Mouse (Mus musculus) liver, embryonic 15.5 days (tissue): Measurements from ENCODE around the gene Usp28. TPM values are rescaled to one million over a fixed set of nuclear protein-coding genes. Genes with fewer than 3 reads are reported as not detected.
A peak's percentile ranks its signal among the peaks of the same experiment; 100 is the strongest.

Experiments used
- ATAC-seq: fragments of 200-750 bp; cut with Nextera tagmentation; 2 replicates; pipeline ENCODE4 v1.8.0; 2017; ENCODE audit warnings: moderate number of reproducible peaks, mild to moderate bottlenecking, moderate library complexity; ENCODE audit not compliant: insufficient read depth
- H3K27ac ChIP-seq: fragments of 300-500 bp; sonication (generic); replicated peaks from 2 replicates; pipeline ENCODE4 v1.5.1; 2015; ENCODE audit warnings: mild to moderate bottlenecking, inconsistent platforms
- H3K27me3 ChIP-seq: fragments of 300-500 bp; sonication (generic); 2 replicates; pipeline ENCODE4 v1.6.1; 2015; ENCODE audit warnings: mild to moderate bottlenecking, inconsistent platforms
- H3K36me3 ChIP-seq: fragments of 300-500 bp; sonication (generic); replicated peaks from 2 replicates; pipeline ENCODE4 v1.6.1; 2015; ENCODE audit warnings: moderate library complexity, mild to moderate bottlenecking, inconsistent platforms
- H3K4me1 ChIP-seq: fragments of 300-500 bp; sonication (generic); replicated peaks from 2 replicates; pipeline ENCODE4 v1.6.1; 2015; ENCODE audit warnings: inconsistent platforms
- H3K4me2 ChIP-seq: fragments of 300-500 bp; sonication (generic); 2 replicates; pipeline ENCODE4 v1.6.1; 2015; ENCODE audit warnings: moderate library complexity, mild to moderate bottlenecking, inconsistent platforms
- H3K4me3 ChIP-seq: fragments of 300-500 bp; sonication (generic); replicated peaks from 2 replicates; pipeline ENCODE4 v1.5.1; 2015; ENCODE audit warnings: mild to moderate bottlenecking, inconsistent platforms
- H3K9ac ChIP-seq: fragments of 300-500 bp; sonication (generic); 2 replicates; pipeline ENCODE4 v1.6.1; 2015; ENCODE audit warnings: moderate library complexity, mild to moderate bottlenecking, inconsistent platforms
- H3K9me3 ChIP-seq: fragments of 300-500 bp; sonication (generic); replicated peaks from 2 replicates; pipeline ENCODE4 v1.6.1; 2016; ENCODE audit warnings: inconsistent platforms
- WGBS: fragments of 180-500 bp; shearing (Covaris S2); methylation state at CpG from one replicate; pipeline ENCODE4 v1.1.7; 2015; ENCODE audit warnings: mixed read lengths; ENCODE audit not compliant: insufficient replicate concordance; 5-methylcytosine and 5-hydroxymethylcytosine counted together
- polyA plus RNA-seq: library from polyadenylated mRNA; unstranded; fragments of >200 nt; fragmentation: Nextera tagmentation; extraction: Ambion mirVana; gene quantifications from 2 replicates; pipeline ENCODE4 v1.2.1, GENCODE M21; 2015

The Usp28 gene
- polyA plus RNA-seq, 1 experiment from 2014 or later, result 3.9 TPM

DNA sequence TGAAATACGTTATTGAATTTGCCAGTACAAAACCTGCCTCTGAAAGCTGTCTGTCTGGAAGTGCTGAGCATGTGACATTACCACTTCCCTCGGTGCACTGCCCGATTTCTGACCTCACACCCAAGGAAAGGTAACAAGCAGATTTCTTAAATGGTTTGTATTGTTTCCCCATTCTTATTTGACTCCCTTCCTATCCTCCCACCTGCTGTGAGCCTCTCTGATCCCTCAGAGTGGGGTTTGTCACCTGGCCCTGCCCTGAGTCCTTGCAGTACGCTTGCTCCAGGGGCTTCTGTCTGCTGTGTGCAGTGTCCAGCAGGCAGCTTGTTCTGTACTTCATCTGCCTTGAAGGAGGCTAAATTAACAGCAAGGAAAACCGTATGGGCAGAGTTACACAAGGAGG lies 38.8 kb downstream of the Usp28 start:
- Histone ChIP-seq H3K9ac (no peak overlapping the region), H3K27me3 (no peaks in the 10 kb centered on the region), H3K4me1 (no peaks in the 10 kb centered on the region), H3K36me3 (peaks cover 8% of the 10 kb centered on the region), H3K4me2 (no peak overlapping the region), H3K4me3 (no peak overlapping the region), H3K27ac (no peak overlapping the region), H3K9me3 (no peaks in the 10 kb centered on the region)
- WGBS, result 72% methylated on average over 5 of the region's 5 CpGs
- no peak for ATAC-seq

DNA sequence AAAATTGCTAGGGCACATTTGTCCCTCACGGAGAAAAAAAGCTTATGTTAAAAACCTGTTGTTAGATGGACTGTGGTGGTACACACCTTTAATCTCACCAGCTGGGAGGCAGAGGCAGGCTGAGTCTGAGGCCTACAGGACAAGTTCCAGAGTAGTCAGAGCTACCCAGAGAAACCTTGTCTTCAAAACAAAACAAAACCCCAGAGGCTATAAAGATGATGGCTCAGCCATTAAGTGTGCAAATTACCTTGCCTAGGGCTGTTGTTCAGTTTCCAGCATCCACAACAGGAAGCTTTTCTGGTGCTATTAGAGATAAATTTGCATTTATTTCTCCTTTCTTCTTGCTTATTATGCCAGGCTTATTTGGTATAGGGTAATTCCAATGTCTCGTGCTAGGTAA lies 39.4 kb downstream of the Usp28 start:
- H3K27me3 ChIP-seq, result no peaks in the 10 kb centered on the region
- WGBS, result 67% methylated on average over 2 of the region's 2 CpGs
- ATAC-seq, result no peak
- H3K27ac ChIP-seq, result no peak overlapping the region
- H3K4me1 ChIP-seq, result no peaks in the 10 kb centered on the region
- H3K36me3 ChIP-seq, result peaks cover 9% of the 10 kb centered on the region
- H3K9me3 ChIP-seq, result no peaks in the 10 kb centered on the region
- H3K9ac ChIP-seq, result no peak overlapping the region
- H3K4me3 ChIP-seq, result no peak overlapping the region
- no peak overlapping the region for H3K4me2 ChIP-seq

DNA sequence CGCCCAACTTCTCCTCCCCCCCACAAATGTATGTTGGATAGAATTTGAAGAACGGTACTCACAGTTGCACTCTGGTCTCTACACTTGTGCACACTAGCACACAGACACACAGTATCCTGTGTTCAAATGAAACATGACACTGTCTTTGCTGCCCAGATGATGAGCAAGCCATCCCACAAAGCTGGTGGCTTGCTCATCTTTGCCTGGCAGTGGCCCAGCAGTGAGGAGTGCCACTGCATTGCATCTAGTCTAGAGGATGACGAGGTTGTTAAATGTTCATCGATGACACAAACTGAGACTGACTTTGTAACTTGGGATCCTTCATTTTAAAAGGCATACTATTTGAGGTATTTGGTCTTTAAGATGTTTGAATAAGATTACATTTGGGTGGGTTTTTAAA lies 49.6 kb downstream of the Usp28 start:
- Histone ChIP-seq H3K27me3 (no peaks in the 10 kb centered on the region), H3K36me3 (peaks cover 25% of the 10 kb centered on the region), H3K27ac (no peak overlapping the region), H3K4me3 (no peak overlapping the region), H3K4me2 (no peak overlapping the region), H3K9ac (no peak overlapping the region), H3K4me1 (no peaks in the 10 kb centered on the region), H3K9me3 (no peaks in the 10 kb centered on the region)
- 72% methylated on average over 4 of the region's 4 CpGs for WGBS
- ATAC-seq, result no peak

DNA sequence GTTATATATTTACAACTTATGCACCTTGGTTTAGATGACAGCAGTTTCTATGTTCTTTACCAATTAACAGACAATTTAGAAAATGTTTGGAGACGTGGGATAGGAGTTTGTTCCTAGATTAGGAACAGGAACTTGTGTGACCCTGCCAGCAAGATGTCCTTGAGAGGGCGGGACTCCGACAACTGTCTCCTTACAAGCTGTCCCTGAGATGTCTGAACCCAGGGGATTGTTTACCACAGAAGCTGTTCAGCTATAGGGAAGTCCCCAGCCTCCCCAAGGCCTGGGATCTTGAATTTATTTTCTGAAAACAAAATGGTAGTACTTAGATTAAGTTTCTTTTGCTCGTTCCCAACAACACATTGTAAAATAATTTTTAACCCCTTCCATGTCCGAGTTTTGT lies 65.7 kb downstream of the Usp28 start:
- H3K27ac ChIP-seq, result no peak overlapping the region
- WGBS, result 54% methylated on average over 5 of the region's 5 CpGs
- no peak for ATAC-seq
- H3K4me2 ChIP-seq, result no peak overlapping the region
- H3K27me3 ChIP-seq, result no peaks in the 10 kb centered on the region; the same call in 1 of the 2 replicates
- no peaks in the 10 kb centered on the region for H3K36me3 ChIP-seq
- no peak overlapping the region for H3K9ac ChIP-seq
- H3K4me3 ChIP-seq, result no peak overlapping the region
- H3K4me1 ChIP-seq, result peaks cover 7% of the 10 kb centered on the region
- no peaks in the 10 kb centered on the region for H3K9me3 ChIP-seq

DNA sequence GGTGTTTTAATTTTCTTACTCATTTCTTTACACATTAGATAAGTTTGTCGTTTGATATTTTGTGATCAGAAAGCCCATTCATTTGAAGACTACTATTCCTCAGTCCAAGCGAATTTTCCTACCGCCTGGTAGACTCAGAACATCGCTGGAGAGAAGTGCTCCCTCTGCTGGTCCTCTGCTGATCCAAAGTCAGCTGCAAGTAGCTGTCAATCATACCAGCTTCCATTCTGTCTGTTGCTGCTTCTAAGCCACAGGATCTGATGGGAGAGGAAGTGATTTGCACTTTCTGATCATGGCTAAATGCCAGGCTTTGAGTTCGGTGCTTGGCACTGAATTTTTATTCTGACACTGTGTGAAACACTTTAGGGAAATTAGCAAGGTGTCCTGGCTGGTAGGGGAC lies 66.2 kb downstream of the Usp28 start:
- H3K27ac ChIP-seq, result no peak overlapping the region
- ATAC-seq, result no peak
- no peak overlapping the region for H3K4me3 ChIP-seq
- peaks cover 10% of the 10 kb centered on the region for H3K4me1 ChIP-seq
- no peak overlapping the region for H3K4me2 ChIP-seq
- H3K9ac ChIP-seq, result no peak overlapping the region
- no peaks in the 10 kb centered on the region; the same call in 1 of the 2 replicates for H3K27me3 ChIP-seq
- H3K9me3 ChIP-seq, result no peaks in the 10 kb centered on the region
- H3K36me3 ChIP-seq, result no peaks in the 10 kb centered on the region
- WGBS, result 5% methylated on average over 5 of the region's 5 CpGs

DNA sequence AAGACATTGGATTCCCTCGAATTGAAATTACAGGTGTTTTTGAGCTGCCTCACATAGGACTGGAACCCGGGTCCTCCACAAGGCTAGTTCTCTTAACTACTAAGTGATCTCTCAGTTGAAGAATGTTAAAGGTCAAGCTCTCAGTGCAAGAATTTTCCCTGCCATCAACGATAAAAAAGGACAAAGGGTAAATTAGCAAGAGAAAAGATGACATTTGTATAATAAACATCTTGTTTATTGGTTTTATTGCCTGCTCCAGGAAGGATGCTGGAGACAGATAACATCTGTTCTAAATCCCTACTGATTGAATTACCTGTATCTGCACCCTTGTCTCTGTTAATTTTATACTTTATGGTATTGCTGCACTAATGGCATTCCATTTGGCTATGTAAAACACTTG lies 68.9 kb downstream of the Usp28 start:
- peak overlapping the region; percentile 80; the same call in 1 of the 2 replicates for H3K4me3 ChIP-seq

DNA sequence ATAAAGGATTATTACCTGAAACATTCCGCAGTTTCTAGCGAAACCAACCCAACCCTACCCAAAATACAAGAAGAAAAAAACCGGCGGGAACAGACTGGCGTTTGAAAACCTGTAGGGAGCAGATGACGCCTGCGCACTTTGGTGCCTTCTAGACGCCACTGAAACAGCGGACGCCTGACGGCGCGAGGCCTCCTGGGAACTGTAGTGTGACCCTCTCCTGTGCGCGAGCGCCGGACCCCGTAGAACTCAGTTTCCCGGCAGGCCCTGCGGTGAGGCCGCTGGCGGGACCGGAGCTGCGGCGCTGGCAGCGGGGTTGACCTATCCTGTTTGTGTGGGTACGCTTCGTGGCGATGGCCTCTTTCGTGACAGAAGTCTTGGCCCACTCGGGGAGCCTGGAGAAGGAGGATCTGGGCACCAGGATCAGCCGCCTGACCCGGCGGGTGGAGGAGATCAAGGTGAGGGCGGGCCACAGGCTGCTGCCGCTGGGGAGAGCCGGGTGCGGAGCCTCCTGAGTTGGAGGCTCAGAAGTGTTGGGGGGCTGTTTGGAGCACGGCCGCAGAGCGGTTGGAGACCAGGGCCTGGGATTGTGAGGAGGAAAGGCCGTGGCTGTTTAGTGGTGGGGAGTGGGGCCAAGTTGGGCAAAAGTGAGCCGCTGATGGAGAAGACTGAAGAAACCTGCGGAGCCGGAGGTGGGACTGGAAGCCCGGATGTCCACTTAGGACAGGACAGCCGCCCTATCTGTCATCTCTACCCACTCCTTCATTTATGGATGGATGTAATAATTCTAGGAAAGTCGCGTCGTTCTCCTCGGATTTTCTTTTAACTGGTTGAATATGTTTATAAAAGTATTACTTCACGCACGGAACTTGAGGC lies 70.4 kb downstream of the Usp28 start, which contains the start of gene Zw10:
TSS of gene Zw10 (plus strand) at position 281 of the 873 bp plus-strand sequence.
- Histone ChIP-seq H3K4me2 (peak within 1 kb of the TSS; percentile 75), H3K27ac (peak within 1 kb of the TSS; percentile 70), H3K9ac (peak within 1 kb of the TSS; percentile 87), H3K9me3 (no peaks in the 10 kb centered on the region), H3K27me3 (no peaks in the 10 kb centered on the region; the same call in 1 of the 2 replicates), H3K4me1 (peaks cover 20% of the 10 kb centered on the region), H3K4me3 (peak within 1 kb of the TSS; percentile 80), H3K36me3 (peaks cover 26% of the 10 kb centered on the region)
- under 1% methylated on average over 53 of the region's 53 CpGs for WGBS
- peak; percentile 99 for ATAC-seq

More for the DNA sequence above, 68.9 kb downstream of the Usp28 start:
- Histone ChIP-seq H3K9ac (no peak overlapping the region), H3K27me3 (no peaks in the 10 kb centered on the region; the same call in 1 of the 2 replicates), H3K4me2 (peak overlapping the region; percentile 75; the same call in 1 of the 2 replicates), H3K36me3 (peaks cover 15% of the 10 kb centered on the region), H3K27ac (no peak overlapping the region), H3K4me1 (peaks cover 20% of the 10 kb centered on the region), H3K9me3 (no peaks in the 10 kb centered on the region)
- WGBS, result 64% methylated on average over 3 of the region's 3 CpGs
- no peak for ATAC-seq

DNA sequence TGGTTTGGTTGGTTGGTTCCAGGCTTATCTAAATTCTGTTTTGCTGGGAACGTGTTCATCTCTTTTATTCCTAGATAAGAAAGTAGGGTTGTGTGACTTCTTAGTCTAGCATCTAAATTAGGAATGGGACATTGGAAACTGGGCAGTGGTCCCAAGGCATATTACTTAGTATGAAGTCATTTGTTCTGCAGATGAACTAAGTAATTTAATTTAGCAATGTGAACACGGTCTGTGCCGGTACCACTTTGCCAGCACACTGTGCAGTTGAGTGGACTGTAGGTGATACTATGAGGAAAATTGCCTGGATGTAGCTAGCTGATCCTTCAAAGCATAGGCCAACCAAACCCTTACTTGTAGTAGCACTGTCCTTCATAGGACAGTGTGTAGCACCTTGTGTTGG lies 91.7 kb downstream of the Usp28 start:
- Histone ChIP-seq H3K36me3 (peaks cover 87% of the 10 kb centered on the region), H3K4me2 (no peak overlapping the region), H3K9me3 (no peaks in the 10 kb centered on the region), H3K4me3 (no peak overlapping the region), H3K27ac (no peak overlapping the region), H3K9ac (no peak overlapping the region), H3K27me3 (no peaks in the 10 kb centered on the region), H3K4me1 (no peaks in the 10 kb centered on the region)
- ATAC-seq, result no peak
- WGBS, result 84% methylated on average over 3 of the region's 3 CpGs

DNA sequence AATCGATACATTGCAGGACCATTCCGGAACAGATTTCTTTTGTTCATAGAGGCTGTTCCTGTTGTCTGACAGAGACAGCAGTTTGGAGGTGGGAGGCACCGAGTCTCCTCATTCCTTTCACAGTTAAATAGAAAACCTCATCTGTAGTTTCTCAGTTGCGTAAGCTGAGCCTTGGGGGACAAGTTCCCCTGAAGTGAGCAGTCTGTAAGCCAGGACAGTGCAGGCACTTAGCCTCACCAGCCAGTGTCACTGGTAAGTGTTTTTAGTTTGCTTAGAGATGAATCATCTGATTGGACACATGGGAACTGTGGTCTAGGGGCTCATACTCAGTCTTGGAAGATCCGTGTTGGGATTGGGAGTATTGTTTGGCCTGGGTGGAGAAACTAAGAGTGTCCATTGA lies 95.9 kb downstream of the Usp28 start, which contains the start of gene Tmprss5:
TSS of gene Tmprss5 (plus strand) at position 154 of the 400 bp plus-strand sequence.
- Histone ChIP-seq H3K9me3 (no peaks in the 10 kb centered on the region), H3K27ac (no peak within 1 kb of the TSS), H3K36me3 (peaks cover 53% of the 10 kb centered on the region), H3K27me3 (no peaks in the 10 kb centered on the region), H3K4me2 (no peak within 1 kb of the TSS), H3K4me3 (no peak within 1 kb of the TSS), H3K9ac (no peak within 1 kb of the TSS), H3K4me1 (no peaks in the 10 kb centered on the region)
- WGBS, result 78% methylated on average over 5 of the region's 5 CpGs
- no peak for ATAC-seq

DNA sequence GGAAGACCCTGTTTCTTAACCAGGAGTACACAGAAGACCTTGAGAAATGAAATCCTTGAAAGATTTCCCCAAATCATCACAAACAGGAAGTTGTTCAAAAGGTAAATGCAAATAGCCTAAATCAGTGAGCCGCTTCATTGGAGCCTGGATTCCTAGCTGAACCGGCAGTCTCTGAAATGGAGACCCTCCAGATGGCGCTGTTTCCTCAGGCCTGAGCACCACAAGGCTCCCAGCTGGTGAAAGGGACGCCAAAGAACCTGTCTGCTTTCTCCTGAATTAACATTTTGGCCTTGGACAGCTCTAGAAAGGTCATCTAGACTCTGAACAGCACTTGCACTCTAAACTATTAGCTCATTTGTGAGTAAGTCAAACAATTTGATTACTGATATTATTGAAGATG lies 96.4 kb downstream of the Usp28 start:
- WGBS, result 25% methylated on average over 4 of the region's 4 CpGs

DNA sequence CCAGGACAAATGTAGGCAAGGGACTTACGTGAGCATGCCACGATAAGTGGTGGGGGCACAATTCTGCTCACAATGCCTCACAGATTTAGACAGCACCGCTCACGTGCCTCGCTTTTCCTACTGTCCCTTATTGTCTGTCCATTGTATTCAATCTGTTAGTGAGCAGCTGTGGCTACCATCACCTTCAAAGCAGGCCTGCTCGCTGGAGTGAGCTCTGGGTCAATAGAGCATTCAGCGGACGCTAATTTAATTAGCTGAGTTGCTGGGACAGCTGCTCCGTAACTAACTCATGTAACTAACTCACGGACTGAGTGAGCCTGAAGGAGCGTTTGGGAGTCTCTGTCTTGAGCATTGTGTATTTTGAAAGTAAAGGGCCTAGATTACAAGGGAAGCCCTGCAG lies 102.1 kb downstream of the Usp28 start:
- 69% methylated on average over 11 of the region's 11 CpGs for WGBS
- Histone ChIP-seq H3K4me1 (no peaks in the 10 kb centered on the region), H3K9me3 (no peaks in the 10 kb centered on the region), H3K9ac (no peak overlapping the region), H3K27me3 (no peaks in the 10 kb centered on the region), H3K4me3 (no peak overlapping the region), H3K4me2 (no peak overlapping the region), H3K36me3 (0 out of 2 replicates have a peak, but pooled peaks cover 6% of the 10 kb centered on the region), H3K27ac (no peak overlapping the region)
- no peak for ATAC-seq

More for the DNA sequence above, 96.4 kb downstream of the Usp28 start:
- Histone ChIP-seq H3K27me3 (no peaks in the 10 kb centered on the region), H3K27ac (no peak overlapping the region), H3K9ac (no peak overlapping the region), H3K4me1 (no peaks in the 10 kb centered on the region), H3K36me3 (peaks cover 49% of the 10 kb centered on the region), H3K9me3 (no peaks in the 10 kb centered on the region), H3K4me2 (no peak overlapping the region), H3K4me3 (no peak overlapping the region)
- ATAC-seq, result no peak
